Mouse (Mus musculus) liver, adult 2 months (tissue): ENCODE data around the gene Aqr.

Experiments
- CTCF ChIP-seq: fragments of 200-500 bp; IDR thresholded peaks from 2 replicates; pipeline ENCODE4 v1.5.1; 2011; ENCODE audit warnings: low read depth, low read length, control low read depth
- POLR2A ChIP-seq: fragments of 200-500 bp; IDR thresholded peaks from 2 replicates; pipeline ENCODE4 v1.6.1; 2011; ENCODE audit warnings: low read length, control low read depth; ENCODE audit not compliant: insufficient read depth; ENCODE audit errors: extremely low read depth

- no peak for TF ChIP-seq CTCF
- TF ChIP-seq POLR2A = no peak
These were observed 69.2 kb downstream of the Aqr start for GRCm38 (mm10) chr2:114117665-114118064.
